Mouse (Mus musculus): ENCODE measurements around the gene Zfp750. TPM values are rescaled to one million over a fixed set of nuclear protein-coding genes. Genes with fewer than 3 reads are reported as not detected.

Gene Zfp750
- polyA plus RNA-seq, 1 experiment from 2014 or later, result 0.19 TPM

GRCm38 (mm10) chr11:121501525-121501924 is 17.6 kb downstream of the Zfp750 start:
- no peak for ATAC-seq
- no peak overlapping the region for H3K4me3 ChIP-seq
- no peaks in the 10 kb centered on the region for H3K9me3 ChIP-seq (replicated peaks)
- H3K4me2 ChIP-seq, result no peak overlapping the region
- H3K36me3 ChIP-seq (ENCODE audit: poor library complexity, severe bottlenecking), result peaks cover 83% of the 10 kb centered on the region
- no peaks in the 10 kb centered on the region for H3K27me3 ChIP-seq
- no peaks in the 10 kb centered on the region for H3K4me1 ChIP-seq
- H3K9ac ChIP-seq, result no peak overlapping the region
- H3K27ac ChIP-seq, result no peak overlapping the region
- 90% methylated on average over 4 of the region's 4 CpGs for WGBS

GRCm38 (mm10) chr11:121500595-121500994 is 18.5 kb downstream of the Zfp750 start:
- no peaks in the 10 kb centered on the region for H3K9me3 ChIP-seq (replicated peaks)
- H3K36me3 ChIP-seq (ENCODE audit: poor library complexity, severe bottlenecking), result peaks cover 83% of the 10 kb centered on the region
- H3K27me3 ChIP-seq, result no peaks in the 10 kb centered on the region
- H3K4me3 ChIP-seq, result no peak overlapping the region
- no peak for ATAC-seq
- H3K9ac ChIP-seq, result no peak overlapping the region
- H3K4me2 ChIP-seq, result no peak overlapping the region
- no peak overlapping the region for H3K27ac ChIP-seq
- H3K4me1 ChIP-seq, result no peaks in the 10 kb centered on the region

- ATAC-seq, result no peak
Observed at GRCm38 (mm10) chr11:121490651-121491050, 28.5 kb downstream of the Zfp750 start.

GRCm38 (mm10) chr11:121485882-121486281 is 33.3 kb downstream of the Zfp750 start:
- 90% methylated on average over 9 of the region's 9 CpGs for WGBS
- no peak for ATAC-seq

More at GRCm38 (mm10) chr11:121490651-121491050, 28.5 kb downstream of the Zfp750 start:
- Histone ChIP-seq H3K27ac (no peak overlapping the region), H3K9me3 (replicated peaks) (no peaks in the 10 kb centered on the region), H3K4me3 (no peak overlapping the region), H3K36me3 (ENCODE audit: poor library complexity, severe bottlenecking) (peaks cover 24% of the 10 kb centered on the region), H3K9ac (no peak overlapping the region), H3K4me2 (no peak overlapping the region), H3K27me3 (no peaks in the 10 kb centered on the region), H3K4me1 (no peaks in the 10 kb centered on the region)

GRCm38 (mm10) chr11:121481129-121481528 is 38.0 kb downstream of the Zfp750 start:
- H3K4me1 ChIP-seq, result no peaks in the 10 kb centered on the region
- 97% methylated on average over 2 of the region's 2 CpGs for WGBS
- no peak for ATAC-seq
- no peaks in the 10 kb centered on the region for H3K27me3 ChIP-seq
- H3K4me3 ChIP-seq, result no peak overlapping the region
- H3K36me3 ChIP-seq (ENCODE audit: poor library complexity, severe bottlenecking), result peaks cover 53% of the 10 kb centered on the region
- H3K9me3 ChIP-seq (replicated peaks), result no peaks in the 10 kb centered on the region
- no peak overlapping the region for H3K4me2 ChIP-seq
- no peak overlapping the region for H3K27ac ChIP-seq
- no peak overlapping the region for H3K9ac ChIP-seq

More at GRCm38 (mm10) chr11:121485882-121486281, 33.3 kb downstream of the Zfp750 start:
- no peaks in the 10 kb centered on the region for H3K9me3 ChIP-seq (replicated peaks)
- no peak overlapping the region for H3K4me2 ChIP-seq
- H3K9ac ChIP-seq, result no peak overlapping the region
- peaks cover 25% of the 10 kb centered on the region for H3K36me3 ChIP-seq (ENCODE audit: poor library complexity, severe bottlenecking)
- H3K27me3 ChIP-seq, result no peaks in the 10 kb centered on the region
- no peaks in the 10 kb centered on the region for H3K4me1 ChIP-seq
- H3K27ac ChIP-seq, result no peak overlapping the region
- H3K4me3 ChIP-seq, result no peak overlapping the region

GRCm38 (mm10) chr11:121479476-121480203 is 39.5 kb downstream of the Zfp750 start:
- no peak for ATAC-seq

GRCm38 (mm10) chr11:121475699-121476415 is 43.3 kb downstream of the Zfp750 start:
- H3K36me3 ChIP-seq (ENCODE audit: poor library complexity, severe bottlenecking), result peaks cover 46% of the 10 kb centered on the region
- WGBS, result 44% methylated on average over 9 of the region's 9 CpGs
- no peaks in the 10 kb centered on the region for H3K27me3 ChIP-seq
- no peaks in the 10 kb centered on the region for H3K9me3 ChIP-seq (replicated peaks)
- H3K4me1 ChIP-seq, result no peaks in the 10 kb centered on the region
- H3K27ac ChIP-seq, result no peak overlapping the region
- peak; percentile 24; the same call in 1 of the 2 replicates for ATAC-seq
- H3K4me3 ChIP-seq, result no peak overlapping the region
- no peak overlapping the region for H3K9ac ChIP-seq
- no peak overlapping the region for H3K4me2 ChIP-seq

More at GRCm38 (mm10) chr11:121479476-121480203, 39.5 kb downstream of the Zfp750 start:
- H3K9me3 ChIP-seq (replicated peaks), result no peaks in the 10 kb centered on the region
- no peaks in the 10 kb centered on the region for H3K27me3 ChIP-seq
- H3K27ac ChIP-seq, result no peak overlapping the region
- H3K9ac ChIP-seq, result no peak overlapping the region
- WGBS, result 92% methylated on average over 15 of the region's 15 CpGs
- no peaks in the 10 kb centered on the region for H3K4me1 ChIP-seq
- H3K4me3 ChIP-seq, result no peak overlapping the region
- peaks cover 60% of the 10 kb centered on the region for H3K36me3 ChIP-seq (ENCODE audit: poor library complexity, severe bottlenecking)
- no peak overlapping the region for H3K4me2 ChIP-seq

- ATAC-seq, result no peak
- H3K9me3 ChIP-seq (replicated peaks), result no peaks in the 10 kb centered on the region
- H3K27me3 ChIP-seq, result no peaks in the 10 kb centered on the region
- no peak overlapping the region for H3K27ac ChIP-seq
- 88% methylated on average over 3 of the region's 3 CpGs for WGBS
- H3K4me2 ChIP-seq, result no peak overlapping the region
- peaks cover 48% of the 10 kb centered on the region for H3K36me3 ChIP-seq (ENCODE audit: poor library complexity, severe bottlenecking)
- no peak overlapping the region for H3K4me3 ChIP-seq
- H3K4me1 ChIP-seq, result no peaks in the 10 kb centered on the region
- no peak overlapping the region for H3K9ac ChIP-seq
Observed at GRCm38 (mm10) chr11:121474831-121475230, 44.3 kb downstream of the Zfp750 start.

- H3K4me1 ChIP-seq, result no peaks in the 10 kb centered on the region
- H3K27ac ChIP-seq, result no peak overlapping the region
- WGBS, result 96% methylated on average over 6 of the region's 6 CpGs
- H3K4me2 ChIP-seq, result no peak overlapping the region
- H3K27me3 ChIP-seq, result no peaks in the 10 kb centered on the region
- H3K36me3 ChIP-seq (ENCODE audit: poor library complexity, severe bottlenecking), result peaks cover 69% of the 10 kb centered on the region
- H3K4me3 ChIP-seq, result no peak overlapping the region
- H3K9ac ChIP-seq, result no peak overlapping the region
- no peak for ATAC-seq
- no peaks in the 10 kb centered on the region for H3K9me3 ChIP-seq (replicated peaks)
Observed at GRCm38 (mm10) chr11:121467408-121467807, 51.7 kb downstream of the Zfp750 start.

Other genes starting within 250 kb of the Zfp750 start
- 82.1 and 90.2 TPM in 2 replicates for gene Wdr45b, start 164.9 kb downstream of the Zfp750 start, polyA plus RNA-seq (2015; fragmentation: Nextera tagmentation; extraction: Ambion mirVana)
- gene Rab40b, start 131.1 kb downstream of the Zfp750 start, polyA plus RNA-seq (2015; fragmentation: Nextera tagmentation; extraction: Ambion mirVana), result 4.1 and 4.3 TPM in 2 replicates
- 10.3 and 11.0 TPM in 2 replicates for gene Fn3krp, start 97.9 kb downstream of the Zfp750 start, polyA plus RNA-seq (2015; fragmentation: Nextera tagmentation; extraction: Ambion mirVana)
- gene Fn3k, start 84.4 kb downstream of the Zfp750 start, polyA plus RNA-seq (2015; fragmentation: Nextera tagmentation; extraction: Ambion mirVana), result 2.3 and 2.5 TPM in 2 replicates
- gene Tbcd, start 67.4 kb downstream of the Zfp750 start, polyA plus RNA-seq (2015; fragmentation: Nextera tagmentation; extraction: Ambion mirVana), result 45.2 and 50.0 TPM in 2 replicates
- 5.8 and 7.0 TPM in 2 replicates for gene B3gntl1, start 153.8 kb upstream of the Zfp750 start, polyA plus RNA-seq (2015; fragmentation: Nextera tagmentation; extraction: Ambion mirVana)
- gene Metrnl, start 182.2 kb upstream of the Zfp750 start, polyA plus RNA-seq (2015; fragmentation: Nextera tagmentation; extraction: Ambion mirVana), result 1.9 and 2.3 TPM in 2 replicates